Mouse (Mus musculus): ENCODE results near the gene Arhgap35. TPM values are rescaled to one million over a fixed set of nuclear protein-coding genes. Genes with fewer than 3 reads are reported as not detected.

Gene Arhgap35
- polyA plus RNA-seq, 2 experiments, result 2.1 to 2.2 TPM

GRCm38 (mm10) chr7:16496260-16496659 is 118.5 kb downstream of the Arhgap35 start:
- Histone ChIP-seq H3K4me1 (replicated peaks; ENCODE audit: control insufficient read depth in 2 of 2, insufficient read depth in 2 of 2, low read length in 1 of 2) (no peaks in the 10 kb centered on the region), H3K9ac (replicated peaks) (no peak overlapping the region), H3K4me3 (ENCODE audit: insufficient read depth in 1 of 2, low read depth in 2 of 2, low read length in 2 of 2) (no peak overlapping the region), H3K27me3 (ENCODE audit: control insufficient read depth, insufficient read depth, low read length) (no peaks in the 10 kb centered on the region), H3K36me3 (replicated peaks; ENCODE audit: control insufficient read depth, insufficient read depth, low read depth) (no peaks in the 10 kb centered on the region; the same call in 1 of the 2 replicates), H3K9me3 (ENCODE audit: control insufficient read depth, low read length) (no peaks in the 10 kb centered on the region), H3K27ac (no peak overlapping the region), H3K4me2 (ENCODE audit: low read depth) (no peak overlapping the region)
- TF ChIP-seq CTCF (IDR thresholded peaks at IDR 0.05; ENCODE audit: low read depth) (no peak), EP300 (IDR thresholded peaks at IDR 0.05; ENCODE audit: low read depth) (no peak)
- ATAC-seq (ENCODE audit: insufficient read depth) (no peak), DNase-seq (ENCODE audit: low read depth in 3 of 3, low spot score in 3 of 3) (no peak)
- 51% methylated on average over 3 of the region's 3 CpGs for WGBS (ENCODE audit: insufficient replicate concordance)

- 44% methylated on average over 2 of the region's 2 CpGs for WGBS (ENCODE audit: insufficient replicate concordance)
- ATAC-seq (ENCODE audit: insufficient read depth), result no peak
These were observed 121.4 kb downstream of the Arhgap35 start for GRCm38 (mm10) chr7:16493361-16493760.

GRCm38 (mm10) chr7:16492211-16492610 is 122.6 kb downstream of the Arhgap35 start:
- ATAC-seq (ENCODE audit: insufficient read depth), result no peak
- 49% methylated on average over 3 of the region's 3 CpGs for WGBS (ENCODE audit: insufficient replicate concordance)

More at GRCm38 (mm10) chr7:16493361-16493760, 121.4 kb downstream of the Arhgap35 start:
- Histone ChIP-seq H3K4me1 (replicated peaks; ENCODE audit: control insufficient read depth in 2 of 2, insufficient read depth in 2 of 2, low read length in 1 of 2) (no peaks in the 10 kb centered on the region), H3K4me2 (ENCODE audit: low read depth) (no peak overlapping the region), H3K9me3 (ENCODE audit: control insufficient read depth, low read length) (no peaks in the 10 kb centered on the region), H3K27me3 (ENCODE audit: control insufficient read depth, insufficient read depth, low read length) (no peaks in the 10 kb centered on the region), H3K9ac (replicated peaks) (no peak overlapping the region), H3K36me3 (replicated peaks; ENCODE audit: control insufficient read depth, insufficient read depth, low read depth) (no peaks in the 10 kb centered on the region; the same call in 1 of the 2 replicates), H3K4me3 (ENCODE audit: insufficient read depth in 1 of 2, low read depth in 2 of 2, low read length in 2 of 2) (no peak overlapping the region), H3K27ac (no peak overlapping the region)
- DNase-seq (ENCODE audit: low read depth in 3 of 3, low spot score in 3 of 3), result no peak
- TF ChIP-seq EP300 (IDR thresholded peaks at IDR 0.05; ENCODE audit: low read depth) (no peak), CTCF (IDR thresholded peaks at IDR 0.05; ENCODE audit: low read depth) (peak; percentile 66)

GRCm38 (mm10) chr7:16491759-16492158 is 123.0 kb downstream of the Arhgap35 start:
- H3K27me3 ChIP-seq (ENCODE audit: control insufficient read depth, insufficient read depth, low read length), result no peaks in the 10 kb centered on the region
- no peaks in the 10 kb centered on the region for H3K9me3 ChIP-seq (ENCODE audit: control insufficient read depth, low read length)
- H3K4me1 ChIP-seq (replicated peaks; ENCODE audit: control insufficient read depth in 2 of 2, insufficient read depth in 2 of 2, low read length in 1 of 2), result no peaks in the 10 kb centered on the region
- no peaks in the 10 kb centered on the region for H3K36me3 ChIP-seq (replicated peaks; ENCODE audit: control insufficient read depth, insufficient read depth, low read depth)
- no peak overlapping the region for H3K4me3 ChIP-seq (ENCODE audit: insufficient read depth in 1 of 2, low read depth in 2 of 2, low read length in 2 of 2)
- DNase-seq (ENCODE audit: low read depth in 3 of 3, low spot score in 3 of 3), result peak in 2 of 3 experiments; percentile 34 to 35
- no peak overlapping the region for H3K9ac ChIP-seq (replicated peaks)
- H3K27ac ChIP-seq, result no peak overlapping the region
- no peak overlapping the region for H3K4me2 ChIP-seq (ENCODE audit: low read depth)
- TF ChIP-seq CTCF (IDR thresholded peaks at IDR 0.05; ENCODE audit: low read depth) (peak; percentile 98), EP300 (IDR thresholded peaks at IDR 0.05; ENCODE audit: low read depth) (no peak)
- ATAC-seq (ENCODE audit: insufficient read depth), result no peak
- WGBS (ENCODE audit: insufficient replicate concordance), result 30% methylated on average over 3 of the region's 3 CpGs

More at GRCm38 (mm10) chr7:16492211-16492610, 122.6 kb downstream of the Arhgap35 start:
- H3K4me1 ChIP-seq (replicated peaks; ENCODE audit: control insufficient read depth in 2 of 2, insufficient read depth in 2 of 2, low read length in 1 of 2), result no peaks in the 10 kb centered on the region
- H3K36me3 ChIP-seq (replicated peaks; ENCODE audit: control insufficient read depth, insufficient read depth, low read depth), result no peaks in the 10 kb centered on the region
- H3K27me3 ChIP-seq (ENCODE audit: control insufficient read depth, insufficient read depth, low read length), result no peaks in the 10 kb centered on the region
- no peak for DNase-seq (ENCODE audit: low read depth in 3 of 3, low spot score in 3 of 3)
- no peak overlapping the region for H3K4me2 ChIP-seq (ENCODE audit: low read depth)
- H3K9ac ChIP-seq (replicated peaks), result no peak overlapping the region
- TF ChIP-seq EP300 (IDR thresholded peaks at IDR 0.05; ENCODE audit: low read depth), result no peak
- TF ChIP-seq CTCF (IDR thresholded peaks at IDR 0.05; ENCODE audit: low read depth), result no peak
- no peak overlapping the region for H3K27ac ChIP-seq
- H3K9me3 ChIP-seq (ENCODE audit: control insufficient read depth, low read length), result no peaks in the 10 kb centered on the region
- H3K4me3 ChIP-seq (ENCODE audit: insufficient read depth in 1 of 2, low read depth in 2 of 2, low read length in 2 of 2), result no peak overlapping the region

- no peaks in the 10 kb centered on the region for H3K9me3 ChIP-seq (ENCODE audit: control insufficient read depth, low read length)
- H3K4me1 ChIP-seq (replicated peaks; ENCODE audit: control insufficient read depth in 2 of 2, insufficient read depth in 2 of 2, low read length in 1 of 2), result no peaks in the 10 kb centered on the region
- H3K9ac ChIP-seq (replicated peaks), result no peak overlapping the region
- DNase-seq (ENCODE audit: low read depth in 3 of 3, low spot score in 3 of 3) (no peak), ATAC-seq (ENCODE audit: insufficient read depth) (no peak)
- WGBS (ENCODE audit: insufficient replicate concordance), result 75% methylated on average over 9 of the region's 9 CpGs
- no peak overlapping the region for H3K4me2 ChIP-seq (ENCODE audit: low read depth)
- TF ChIP-seq EP300 (IDR thresholded peaks at IDR 0.05; ENCODE audit: low read depth) (no peak), CTCF (IDR thresholded peaks at IDR 0.05; ENCODE audit: low read depth) (no peak)
- H3K36me3 ChIP-seq (replicated peaks; ENCODE audit: control insufficient read depth, insufficient read depth, low read depth), result no peaks in the 10 kb centered on the region
- no peak overlapping the region for H3K27ac ChIP-seq
- no peaks in the 10 kb centered on the region for H3K27me3 ChIP-seq (ENCODE audit: control insufficient read depth, insufficient read depth, low read length)
- no peak overlapping the region for H3K4me3 ChIP-seq (ENCODE audit: insufficient read depth in 1 of 2, low read depth in 2 of 2, low read length in 2 of 2)
These were observed 124.8 kb downstream of the Arhgap35 start for GRCm38 (mm10) chr7:16489948-16490347.
